Mouse (Mus musculus) liver, embryonic 16.5 days (tissue): ENCODE measurements around the gene Zfp961. TPM values are rescaled to one million over a fixed set of nuclear protein-coding genes. Genes with fewer than 3 reads are reported as not detected.
"Not testable (repeated sequence)": the region's sequence is repeated elsewhere in the genome, so short reads cannot be mapped to it uniquely, and the experiment has no call there.

Experiments used
- ATAC-seq: fragments of 200-750 bp; cut with Nextera tagmentation; 2 replicates; pipeline ENCODE4 v1.8.0; 2017; ENCODE audit warnings: low read depth, mild to moderate bottlenecking, moderate number of reproducible peaks, moderate library complexity
- H3K27ac ChIP-seq: fragments of 300-500 bp; sonication (generic); 2 replicates; pipeline ENCODE4 v1.5.1; 2014; ENCODE audit warnings: mild to moderate bottlenecking, low read length
- H3K27me3 ChIP-seq: fragments of 300-500 bp; sonication (generic); 2 replicates; pipeline ENCODE4 v1.6.1; 2014; ENCODE audit warnings: low read depth, low read length, mixed read lengths; ENCODE audit not compliant: control insufficient read depth, insufficient read depth
- H3K36me3 ChIP-seq: fragments of 300-500 bp; sonication (generic); 2 replicates; pipeline ENCODE4 v1.6.1; 2014; ENCODE audit warnings: mild to moderate bottlenecking; ENCODE audit not compliant: control insufficient read depth, insufficient read depth
- H3K4me1 ChIP-seq: fragments of 300-500 bp; sonication (generic); 2 replicates; pipeline ENCODE4 v1.6.1; 2014; ENCODE audit warnings: low read depth, low read length, mixed read lengths; ENCODE audit not compliant: control insufficient read depth
- H3K4me2 ChIP-seq: fragments of 300-500 bp; sonication (generic); 2 replicates; pipeline ENCODE4 v1.6.1; 2014; ENCODE audit warnings: low read depth, low read length, mixed read lengths
- H3K4me3 ChIP-seq: fragments of 300-500 bp; sonication (generic); 2 replicates; pipeline ENCODE4 v1.5.1; 2014; ENCODE audit warnings: low read depth, mild to moderate bottlenecking, low read length
- H3K9ac ChIP-seq: fragments of 300-500 bp; sonication (generic); 2 replicates; pipeline ENCODE4 v1.6.1; 2014; ENCODE audit warnings: low read depth, low read length
- H3K9me3 ChIP-seq: fragments of 300-500 bp; sonication (generic); replicated peaks from 2 replicates; pipeline ENCODE4 v1.6.1; 2016; ENCODE audit warnings: low read length; ENCODE audit not compliant: control insufficient read depth
- WGBS: fragments of 180-500 bp; shearing (Covaris S2); extraction: QIAGEN DNeasy Blood & Tissue Kit; methylation state at CpG from one replicate; pipeline ENCODE4 v1.1.7; 2014; ENCODE audit not compliant: insufficient replicate concordance; 5-methylcytosine and 5-hydroxymethylcytosine counted together
- polyA plus RNA-seq: library from polyadenylated mRNA; unstranded; fragments of >200 nt; fragmentation: Nextera tagmentation; extraction: Ambion mirVana; gene quantifications from 2 replicates; pipeline ENCODE4 v1.2.1, GENCODE M21; 2015

Zfp961 gene
- 6.1 and 6.8 TPM in 2 replicates for polyA plus RNA-seq

GRCm38 (mm10) chr8:71950482-71951221 is at the start of gene Zfp961:
Zfp961 (plus strand) TSS chr8:71951038.
- H3K4me1 ChIP-seq: peaks cover 13% of the 10 kb centered on the region
- 4% methylated on average over 34 of the region's 34 CpGs for WGBS
- H3K4me2 ChIP-seq: peak within 1 kb of the TSS; percentile 86
- H3K9me3 ChIP-seq: no peaks in the 10 kb centered on the region
- peak; percentile 100 for ATAC-seq
- H3K9ac ChIP-seq: peak within 1 kb of the TSS; percentile 89
- H3K27me3 ChIP-seq: no peaks in the 10 kb centered on the region
- H3K27ac ChIP-seq: peak within 1 kb of the TSS; percentile 77
- peaks cover 3% of the 10 kb centered on the region; the same call in 1 of the 2 replicates for H3K36me3 ChIP-seq
- peak within 1 kb of the TSS; percentile 88 for H3K4me3 ChIP-seq

- not testable (repeated sequence) for H3K36me3 ChIP-seq, H3K4me2 ChIP-seq, ATAC-seq, H3K4me1 ChIP-seq, H3K9ac ChIP-seq, H3K27ac ChIP-seq, H3K27me3 ChIP-seq, H3K9me3 ChIP-seq, H3K4me3 ChIP-seq
- WGBS: 62% methylated on average over 1 of the region's 1 CpGs
These were observed 47.8 kb upstream of the Zfp961 start for GRCm38 (mm10) chr8:71903084-71903483.

- WGBS: 72% methylated on average over 1 of the region's 1 CpGs
- Histone ChIP-seq H3K4me1 (peaks cover 3% of the 10 kb centered on the region; the same call in 1 of the 2 replicates), H3K36me3 (no peaks in the 10 kb centered on the region), H3K9ac (no peak overlapping the region), H3K4me3 (no peak overlapping the region), H3K27me3 (no peaks in the 10 kb centered on the region), H3K9me3 (no peaks in the 10 kb centered on the region), H3K4me2 (no peak overlapping the region), H3K27ac (no peak overlapping the region)
- no peak for ATAC-seq
These were observed 44.0 kb upstream of the Zfp961 start for GRCm38 (mm10) chr8:71906809-71907208.

GRCm38 (mm10) chr8:71907798-71908257 is 43.0 kb upstream of the Zfp961 start:
- Histone ChIP-seq H3K9me3 (no peaks in the 10 kb centered on the region), H3K27me3 (no peaks in the 10 kb centered on the region), H3K4me1 (peaks cover 3% of the 10 kb centered on the region; the same call in 1 of the 2 replicates), H3K4me3 (peak overlapping the region; percentile 80), H3K27ac (no peak overlapping the region), H3K9ac (no peak overlapping the region), H3K36me3 (no peaks in the 10 kb centered on the region), H3K4me2 (peak overlapping the region; percentile 57)
- WGBS: 77% methylated on average over 5 of the region's 5 CpGs
- no peak for ATAC-seq

GRCm38 (mm10) chr8:71908309-71909261 is 42.3 kb upstream of the Zfp961 start, which contains the start of the genes Zfp882 and Zfp617:
Zfp882 (plus strand) TSS chr8:71908608.
Zfp617 (plus strand) TSS chr8:71908635.
- Histone ChIP-seq H3K9ac (peak within 1 kb of the TSS; percentile 84), H3K27ac (peak within 1 kb of the TSS; percentile 81), H3K27me3 (no peaks in the 10 kb centered on the region), H3K4me1 (peaks cover 3% of the 10 kb centered on the region; the same call in 1 of the 2 replicates), H3K4me2 (peak within 1 kb of the TSS; percentile 57), H3K36me3 (no peaks in the 10 kb centered on the region), H3K4me3 (peak within 1 kb of the TSS; percentile 80), H3K9me3 (no peaks in the 10 kb centered on the region)
- 6% methylated on average over 47 of the region's 47 CpGs for WGBS
- ATAC-seq: peak; percentile 89

GRCm38 (mm10) chr8:71912286-71912685 is 38.6 kb upstream of the Zfp961 start:
- Histone ChIP-seq H3K9ac (no peak overlapping the region), H3K27me3 (no peaks in the 10 kb centered on the region), H3K27ac (no peak overlapping the region), H3K4me3 (no peak overlapping the region), H3K9me3 (no peaks in the 10 kb centered on the region), H3K36me3 (no peaks in the 10 kb centered on the region), H3K4me2 (no peak overlapping the region), H3K4me1 (peaks cover 3% of the 10 kb centered on the region; the same call in 1 of the 2 replicates)
- 59% methylated on average over 2 of the region's 2 CpGs for WGBS
- no peak for ATAC-seq

- Histone ChIP-seq H3K4me2 (peak overlapping the region; percentile 77), H3K9me3 (no peaks in the 10 kb centered on the region), H3K27ac (peak overlapping the region; percentile 94), H3K9ac (peak overlapping the region; percentile 88), H3K4me3 (peak overlapping the region; percentile 87), H3K27me3 (no peaks in the 10 kb centered on the region), H3K36me3 (no peaks in the 10 kb centered on the region), H3K4me1 (peaks cover 4% of the 10 kb centered on the region)
- WGBS: under 1% methylated on average over 54 of the region's 57 CpGs
- peak; percentile 100 for ATAC-seq
These were observed 28.1 kb upstream of the Zfp961 start for GRCm38 (mm10) chr8:71922567-71923401.

GRCm38 (mm10) chr8:71925791-71926190 is 25.0 kb upstream of the Zfp961 start:
- 90% methylated on average over 5 of the region's 5 CpGs for whole genome bisulfite sequencing
- H3K36me3 ChIP-seq: peaks cover 18% of the 10 kb centered on the region
- ATAC-seq: no peak
- no peaks in the 10 kb centered on the region for H3K27me3 ChIP-seq
- no peak overlapping the region for H3K4me3 ChIP-seq
- no peak overlapping the region for H3K9ac ChIP-seq
- no peak overlapping the region for H3K4me2 ChIP-seq
- no peaks in the 10 kb centered on the region for H3K9me3 ChIP-seq
- H3K27ac ChIP-seq: no peak overlapping the region
- peaks cover 6% of the 10 kb centered on the region for H3K4me1 ChIP-seq
